Mouse (Mus musculus): Measurements from ENCODE around the gene Ncor2.

- TF ChIP-seq CTCF (IDR thresholded peaks at IDR 0.05; ENCODE audit: control insufficient read depth, insufficient read depth, low read length) (no peak), POLR2A (IDR thresholded peaks at IDR 0.05; ENCODE audit: borderline replicate concordance, control insufficient read depth, low read depth, low read length) (no peak)
Observed at GRCm38 (mm10) chr5:125147124-125147523, 31.9 kb downstream of the Ncor2 start.
